Mouse (Mus musculus) frontal cortex, adult 2 months (tissue): Measurements from ENCODE around the gene Clpsl2. TPM values are rescaled to one million over a fixed set of nuclear protein-coding genes. Genes with fewer than 3 reads are reported as not detected.

Experiments used
- polyA plus RNA-seq: library from polyadenylated mRNA; depleted of rRNA; stranded (reverse); fragments of >200 nt; gene quantifications from 2 replicates; pipeline ENCODE4 v1.2.3, GENCODE M21; 2012; rRNA removed

Clpsl2 gene
- polyA plus RNA-seq, 1 experiment = not detected

Other genes starting within 250 kb of the Clpsl2 start
- gene Fance, start 235.9 kb upstream of the Clpsl2 start, polyA plus RNA-seq = 16.9 and 18.7 TPM in 2 replicates
- gene Rpl10a, start 220.9 kb upstream of the Clpsl2 start, polyA plus RNA-seq = 771 and 790 TPM in 2 replicates
- 2.5 and 2.9 TPM in 2 replicates for gene Tead3, start 198.6 kb upstream of the Clpsl2 start, polyA plus RNA-seq
- 0.19 TPM in 1 of 2 replicates, not detected in the other for gene Tulp1, start 184.2 kb upstream of the Clpsl2 start, polyA plus RNA-seq
- 16.3 and 18.9 TPM in 2 replicates for gene Fkbp5, start 31.9 kb upstream of the Clpsl2 start, polyA plus RNA-seq
- gene Armc12, start 18.6 kb upstream of the Clpsl2 start, polyA plus RNA-seq = not detected in 2 replicates
- 0.18 TPM in 1 of 2 replicates, not detected in the other for gene Clps, start 11.4 kb downstream of the Clpsl2 start, polyA plus RNA-seq
- gene Lhfpl5, start 26.2 kb downstream of the Clpsl2 start, polyA plus RNA-seq = 8.4 and 8.5 TPM in 2 replicates
- 58.6 and 65.0 TPM in 2 replicates for gene Srpk1, start 73.3 kb downstream of the Clpsl2 start, polyA plus RNA-seq
- 8.6 TPM in 2 replicates for gene Slc26a8, start 140.8 kb downstream of the Clpsl2 start, polyA plus RNA-seq
- gene Mapk14, start 141.9 kb downstream of the Clpsl2 start, polyA plus RNA-seq = 108 and 110 TPM in 2 replicates
- 0.95 and 1.1 TPM in 2 replicates for gene AC170998.1, start 176.7 kb downstream of the Clpsl2 start, polyA plus RNA-seq
- 0.88 and 0.92 TPM in 2 replicates for gene Mapk13, start 219.9 kb downstream of the Clpsl2 start, polyA plus RNA-seq